Mouse (Mus musculus) liver, embryonic 16.5 days (tissue): ENCODE results near the gene Efr3b. TPM values are rescaled to one million over a fixed set of nuclear protein-coding genes. Genes with fewer than 3 reads are reported as not detected.

ENCODE experiments used
- ATAC-seq: fragments of 200-750 bp; cut with Nextera tagmentation; 2 replicates; pipeline ENCODE4 v1.8.0; 2017; ENCODE audit warnings: low read depth, mild to moderate bottlenecking, moderate number of reproducible peaks, moderate library complexity
- H3K27ac ChIP-seq: fragments of 300-500 bp; sonication (generic); 2 replicates; pipeline ENCODE4 v1.5.1; 2014; ENCODE audit warnings: mild to moderate bottlenecking, low read length
- H3K27me3 ChIP-seq: fragments of 300-500 bp; sonication (generic); 2 replicates; pipeline ENCODE4 v1.6.1; 2014; ENCODE audit warnings: low read depth, low read length, mixed read lengths; ENCODE audit not compliant: control insufficient read depth, insufficient read depth
- H3K36me3 ChIP-seq: fragments of 300-500 bp; sonication (generic); 2 replicates; pipeline ENCODE4 v1.6.1; 2014; ENCODE audit warnings: mild to moderate bottlenecking; ENCODE audit not compliant: control insufficient read depth, insufficient read depth
- H3K4me1 ChIP-seq: fragments of 300-500 bp; sonication (generic); 2 replicates; pipeline ENCODE4 v1.6.1; 2014; ENCODE audit warnings: low read depth, low read length, mixed read lengths; ENCODE audit not compliant: control insufficient read depth
- H3K4me2 ChIP-seq: fragments of 300-500 bp; sonication (generic); 2 replicates; pipeline ENCODE4 v1.6.1; 2014; ENCODE audit warnings: low read depth, low read length, mixed read lengths
- H3K4me3 ChIP-seq: fragments of 300-500 bp; sonication (generic); 2 replicates; pipeline ENCODE4 v1.5.1; 2014; ENCODE audit warnings: low read depth, mild to moderate bottlenecking, low read length
- H3K9ac ChIP-seq: fragments of 300-500 bp; sonication (generic); 2 replicates; pipeline ENCODE4 v1.6.1; 2014; ENCODE audit warnings: low read depth, low read length
- H3K9me3 ChIP-seq: fragments of 300-500 bp; sonication (generic); replicated peaks from 2 replicates; pipeline ENCODE4 v1.6.1; 2016; ENCODE audit warnings: low read length; ENCODE audit not compliant: control insufficient read depth
- WGBS: fragments of 180-500 bp; shearing (Covaris S2); extraction: QIAGEN DNeasy Blood & Tissue Kit; methylation state at CpG from one replicate; pipeline ENCODE4 v1.1.7; 2014; ENCODE audit not compliant: insufficient replicate concordance; 5-methylcytosine and 5-hydroxymethylcytosine counted together
- polyA plus RNA-seq: library from polyadenylated mRNA; unstranded; fragments of >200 nt; fragmentation: Nextera tagmentation; extraction: Ambion mirVana; gene quantifications from 2 replicates; pipeline ENCODE4 v1.2.1, GENCODE M21; 2015

The Efr3b gene
- polyA plus RNA-seq, 1 experiment from 2014 or later = 0.08 TPM

DNA sequence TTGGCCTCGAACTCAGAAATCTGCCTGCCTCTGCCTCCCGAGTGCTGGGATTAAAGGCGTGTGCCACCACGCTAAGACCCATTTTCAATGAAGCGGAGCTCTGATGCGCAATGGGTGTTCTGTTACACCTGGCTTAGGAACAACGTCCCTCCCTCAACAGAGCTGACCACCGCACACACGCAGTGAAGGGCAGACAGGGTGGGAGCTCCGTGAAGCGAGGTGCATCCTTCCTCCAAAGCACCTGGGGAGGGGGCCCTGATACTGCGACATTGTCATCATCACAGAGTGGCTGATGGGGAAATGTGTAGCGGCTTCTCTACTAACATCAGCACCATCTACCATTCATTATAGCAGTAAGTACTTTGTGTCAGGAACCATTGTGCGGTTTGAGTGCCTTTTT lies 15.2 kb downstream of the Efr3b start:
- ATAC-seq = no peak
- H3K36me3 ChIP-seq = no peaks in the 10 kb centered on the region

DNA sequence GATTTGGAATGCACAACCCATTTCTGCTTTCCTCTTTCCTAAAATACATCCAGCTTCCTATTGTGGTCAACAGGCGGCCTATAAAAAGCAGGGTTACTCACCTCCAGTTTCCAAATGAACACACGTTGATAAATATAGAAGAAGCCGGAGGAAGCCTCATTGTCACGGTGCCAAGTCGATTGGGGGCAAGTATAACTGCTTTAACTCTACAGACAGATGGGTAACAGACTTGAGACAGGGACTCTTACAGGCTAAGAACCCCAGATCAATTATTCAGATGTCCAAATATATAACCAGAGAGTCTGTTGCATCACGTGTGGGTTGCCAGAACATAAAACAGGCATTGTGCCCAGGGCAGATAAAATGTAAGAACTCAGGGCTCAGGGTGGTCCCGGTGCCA lies 15.9 kb downstream of the Efr3b start:
- Histone ChIP-seq H3K4me3 (no peak overlapping the region), H3K27ac (no peak overlapping the region), H3K9ac (no peak overlapping the region), H3K9me3 (no peaks in the 10 kb centered on the region), H3K4me2 (no peak overlapping the region), H3K4me1 (no peaks in the 10 kb centered on the region), H3K27me3 (no peaks in the 10 kb centered on the region), H3K36me3 (no peaks in the 10 kb centered on the region)
- 39% methylated on average over 7 of the region's 7 CpGs for WGBS
- ATAC-seq = no peak

More for the DNA sequence above, 15.2 kb downstream of the Efr3b start:
- H3K4me3 ChIP-seq = no peak overlapping the region
- H3K4me1 ChIP-seq = no peaks in the 10 kb centered on the region
- H3K27ac ChIP-seq = no peak overlapping the region
- no peak overlapping the region for H3K4me2 ChIP-seq
- 82% methylated on average over 14 of the region's 14 CpGs for WGBS
- no peak overlapping the region for H3K9ac ChIP-seq
- H3K27me3 ChIP-seq = no peaks in the 10 kb centered on the region
- no peaks in the 10 kb centered on the region for H3K9me3 ChIP-seq

DNA sequence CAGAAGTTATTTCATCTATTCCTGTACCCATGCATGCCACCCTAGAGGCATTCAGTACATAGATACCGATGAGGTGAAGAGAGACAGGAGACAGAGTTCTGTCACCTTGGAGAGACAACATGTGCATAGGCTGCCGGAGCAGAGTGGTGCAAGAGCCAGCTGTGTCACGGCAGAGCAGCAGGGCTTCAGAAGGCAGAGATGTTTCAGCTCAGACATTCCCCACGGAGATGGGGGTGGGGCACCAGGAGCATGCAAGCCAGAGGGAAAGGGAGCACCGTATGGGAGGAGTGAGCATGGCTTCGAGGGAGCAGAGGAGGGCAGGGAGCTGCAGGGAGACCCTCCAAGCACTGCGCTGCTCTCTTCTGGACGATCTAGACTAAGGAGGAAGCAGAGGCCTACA lies 18.2 kb downstream of the Efr3b start:
- H3K4me1 ChIP-seq = no peaks in the 10 kb centered on the region
- H3K27me3 ChIP-seq = no peaks in the 10 kb centered on the region
- H3K4me2 ChIP-seq = no peak overlapping the region
- 39% methylated on average over 8 of the region's 8 CpGs for whole genome bisulfite sequencing
- no peak overlapping the region for H3K27ac ChIP-seq
- H3K36me3 ChIP-seq = no peaks in the 10 kb centered on the region
- H3K9ac ChIP-seq = no peak overlapping the region
- H3K9me3 ChIP-seq = no peaks in the 10 kb centered on the region
- ATAC-seq = no peak
- no peak overlapping the region for H3K4me3 ChIP-seq

DNA sequence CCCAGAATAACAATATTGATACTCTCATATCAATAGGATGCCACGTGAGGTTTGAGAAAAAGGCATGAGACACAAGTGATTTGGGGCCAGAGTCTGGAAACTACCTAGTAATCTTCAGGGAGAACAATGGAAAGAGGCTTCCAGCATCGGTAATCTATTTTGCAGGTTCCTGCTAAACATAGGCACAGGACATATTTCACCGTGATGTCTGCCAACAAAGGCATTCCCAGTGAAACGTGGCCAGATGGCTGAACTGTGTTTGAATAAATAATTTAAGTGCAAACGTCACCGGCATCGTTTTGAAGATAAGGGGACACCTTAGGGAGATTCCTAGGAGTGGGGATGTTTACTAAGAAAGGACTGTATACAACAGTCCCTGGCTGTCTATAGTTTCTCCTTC lies 22.4 kb downstream of the Efr3b start:
- Histone ChIP-seq H3K4me1 (no peaks in the 10 kb centered on the region), H3K4me3 (no peak overlapping the region), H3K9me3 (no peaks in the 10 kb centered on the region), H3K9ac (no peak overlapping the region), H3K27ac (no peak overlapping the region), H3K36me3 (no peaks in the 10 kb centered on the region), H3K27me3 (no peaks in the 10 kb centered on the region), H3K4me2 (no peak overlapping the region)
- 43% methylated on average over 7 of the region's 7 CpGs for WGBS
- ATAC-seq = no peak

DNA sequence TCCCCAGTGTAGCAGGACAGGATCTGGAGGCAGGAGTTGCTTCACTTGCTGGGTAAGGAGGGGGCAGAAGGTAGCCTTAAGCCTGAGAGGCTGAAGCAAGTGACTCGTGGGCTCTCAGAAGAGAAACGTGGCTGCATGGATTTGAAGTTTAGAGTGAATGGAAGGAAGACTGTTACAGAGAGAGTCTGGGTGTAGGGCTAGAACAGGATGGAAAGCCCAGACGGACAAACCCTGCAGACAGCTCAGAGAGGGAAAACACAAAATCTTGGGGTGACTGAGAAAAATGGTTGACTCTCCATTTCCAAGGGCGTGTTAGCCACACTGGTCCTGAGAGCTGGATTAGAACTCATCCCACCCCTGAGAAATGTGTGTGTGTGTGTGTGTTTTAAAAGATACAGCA lies 23.0 kb downstream of the Efr3b start:
- no peak overlapping the region for H3K9ac ChIP-seq
- no peaks in the 10 kb centered on the region for H3K9me3 ChIP-seq
- no peaks in the 10 kb centered on the region for H3K4me1 ChIP-seq
- H3K36me3 ChIP-seq = no peaks in the 10 kb centered on the region
- no peak overlapping the region for H3K4me2 ChIP-seq
- 45% methylated on average over 4 of the region's 4 CpGs for WGBS
- no peaks in the 10 kb centered on the region for H3K27me3 ChIP-seq
- no peak overlapping the region for H3K4me3 ChIP-seq
- H3K27ac ChIP-seq = no peak overlapping the region
- no peak for ATAC-seq

DNA sequence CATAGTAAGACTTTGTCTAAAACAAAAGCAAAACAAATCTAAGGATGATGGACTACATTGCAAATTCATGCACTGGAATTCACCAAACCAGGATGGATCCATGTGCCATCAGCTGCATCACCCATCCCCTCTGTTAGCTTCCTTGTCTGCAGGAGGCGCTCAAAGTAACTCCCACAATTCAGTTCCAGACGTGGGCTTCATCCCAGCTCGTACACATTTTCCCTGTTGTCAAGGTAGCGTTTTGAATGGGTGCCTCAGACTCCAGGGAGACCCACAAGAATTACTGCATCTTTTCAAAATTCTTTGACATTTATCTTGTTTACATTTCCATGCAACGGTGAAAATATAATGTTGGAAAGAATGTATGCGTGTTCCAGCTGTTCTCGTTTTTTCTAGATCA lies 23.5 kb downstream of the Efr3b start:
- Histone ChIP-seq H3K27me3 (no peaks in the 10 kb centered on the region), H3K27ac (no peak overlapping the region), H3K4me3 (no peak overlapping the region), H3K4me1 (no peaks in the 10 kb centered on the region), H3K9ac (no peak overlapping the region), H3K36me3 (no peaks in the 10 kb centered on the region), H3K9me3 (no peaks in the 10 kb centered on the region), H3K4me2 (no peak overlapping the region)
- ATAC-seq = no peak
- WGBS = 62% methylated on average over 7 of the region's 7 CpGs

DNA sequence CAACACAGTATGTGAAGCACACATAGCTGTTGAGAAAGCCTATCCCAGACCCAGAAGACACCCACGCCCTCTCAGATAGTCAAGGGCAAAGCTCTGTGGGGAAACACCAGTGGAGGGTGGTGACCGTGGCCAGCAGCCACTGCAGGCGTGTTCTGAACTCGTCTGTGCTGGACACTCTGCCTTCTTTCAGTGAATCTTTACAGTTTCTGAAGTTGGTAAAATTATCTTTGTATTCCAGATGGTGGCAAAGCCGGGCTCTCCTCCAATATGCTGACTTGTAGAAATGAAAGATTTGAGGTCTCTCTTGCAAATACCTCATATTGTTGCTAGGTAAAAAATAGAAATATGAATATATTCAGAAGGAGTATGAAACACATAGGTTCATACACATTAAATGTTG lies 27.0 kb downstream of the Efr3b start:
- no peak for ATAC-seq
- H3K4me2 ChIP-seq = no peak overlapping the region
- 53% methylated on average over 5 of the region's 5 CpGs for WGBS
- H3K9ac ChIP-seq = no peak overlapping the region
- H3K27ac ChIP-seq = no peak overlapping the region
- H3K36me3 ChIP-seq = no peaks in the 10 kb centered on the region
- H3K9me3 ChIP-seq = no peaks in the 10 kb centered on the region
- no peaks in the 10 kb centered on the region for H3K27me3 ChIP-seq
- no peak overlapping the region for H3K4me3 ChIP-seq
- no peaks in the 10 kb centered on the region for H3K4me1 ChIP-seq

DNA sequence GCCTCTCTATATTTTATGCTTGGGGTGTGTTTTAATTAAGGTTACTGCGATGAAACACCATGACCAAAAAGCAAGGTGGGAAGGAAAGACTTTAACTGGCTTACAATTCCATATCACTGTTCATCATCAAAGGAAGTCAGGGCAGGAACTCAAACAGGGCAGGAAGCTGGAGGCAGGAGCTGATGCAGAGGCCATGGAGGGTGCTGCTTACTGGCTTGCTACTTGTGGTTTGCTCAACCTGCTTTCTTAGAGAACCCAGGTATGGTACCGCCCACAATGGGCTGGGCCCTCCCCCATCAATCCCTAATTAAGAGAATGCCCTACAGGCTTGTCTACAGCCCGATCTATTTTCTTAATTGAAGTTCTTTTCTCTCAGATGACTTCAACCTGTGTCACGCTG lies 27.4 kb downstream of the Efr3b start:
- no peaks in the 10 kb centered on the region for H3K27me3 ChIP-seq
- no peak overlapping the region for H3K27ac ChIP-seq
- H3K36me3 ChIP-seq = no peaks in the 10 kb centered on the region
- no peaks in the 10 kb centered on the region for H3K4me1 ChIP-seq
- no peak overlapping the region for H3K4me3 ChIP-seq
- WGBS = 61% methylated on average over 4 of the region's 4 CpGs
- no peaks in the 10 kb centered on the region for H3K9me3 ChIP-seq
- H3K9ac ChIP-seq = no peak overlapping the region
- no peak overlapping the region for H3K4me2 ChIP-seq
- ATAC-seq = no peak

DNA sequence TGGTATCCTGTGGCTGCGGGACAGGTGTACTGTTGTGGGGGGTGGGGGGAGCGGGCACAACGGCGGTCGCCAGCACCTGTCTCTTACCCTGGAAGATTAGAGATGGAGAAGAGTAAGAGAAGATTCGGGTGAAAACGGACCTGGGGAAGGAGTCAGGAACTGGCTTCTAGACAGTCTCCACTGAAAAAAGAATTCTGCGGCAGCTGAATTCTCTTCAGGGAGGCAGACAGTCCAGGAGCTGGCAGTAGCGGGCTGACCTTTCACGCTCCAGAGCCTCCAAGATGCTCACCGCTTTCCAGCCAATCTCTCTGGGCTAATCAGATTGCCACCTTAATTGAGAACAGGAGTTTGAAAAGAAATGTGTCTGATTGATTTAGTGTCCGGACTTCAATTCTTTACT lies 30.0 kb downstream of the Efr3b start:
- 74% methylated on average over 12 of the region's 12 CpGs for WGBS
- no peak for ATAC-seq
- H3K4me3 ChIP-seq = no peak overlapping the region
- no peak overlapping the region for H3K9ac ChIP-seq
- no peaks in the 10 kb centered on the region for H3K9me3 ChIP-seq
- H3K27me3 ChIP-seq = no peaks in the 10 kb centered on the region
- no peaks in the 10 kb centered on the region for H3K4me1 ChIP-seq
- no peak overlapping the region for H3K27ac ChIP-seq
- no peak overlapping the region for H3K4me2 ChIP-seq
- no peaks in the 10 kb centered on the region for H3K36me3 ChIP-seq

DNA sequence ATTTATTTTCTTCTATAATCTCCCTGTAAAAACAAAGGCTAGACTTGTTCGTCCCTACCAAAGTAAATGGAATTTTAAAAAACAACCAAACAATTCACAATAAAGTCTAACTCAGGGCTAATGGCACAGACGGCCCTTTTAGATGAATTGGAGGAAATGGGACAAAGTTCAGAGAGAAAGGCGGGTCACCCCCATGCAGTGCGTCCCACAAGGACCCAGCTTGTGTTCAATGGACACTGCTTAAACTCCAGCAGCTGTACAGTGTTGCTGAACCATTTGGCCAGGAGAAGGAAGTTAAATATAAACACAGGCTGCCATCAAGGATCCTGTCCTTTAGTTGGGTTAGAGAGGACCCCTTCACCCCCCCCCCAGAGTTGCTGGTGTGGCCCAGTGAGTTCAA lies 30.9 kb downstream of the Efr3b start:
- H3K4me1 ChIP-seq = no peaks in the 10 kb centered on the region
- H3K36me3 ChIP-seq = no peaks in the 10 kb centered on the region
- no peak overlapping the region for H3K9ac ChIP-seq
- 25% methylated on average over 4 of the region's 4 CpGs for WGBS
- H3K27me3 ChIP-seq = no peaks in the 10 kb centered on the region
- H3K4me3 ChIP-seq = no peak overlapping the region
- no peak for ATAC-seq
- H3K4me2 ChIP-seq = no peak overlapping the region
- H3K27ac ChIP-seq = no peak overlapping the region
- no peaks in the 10 kb centered on the region for H3K9me3 ChIP-seq
